Comparison of ENCODE assay signal across 12 mouse cellular contexts in the genomic region with DNA sequence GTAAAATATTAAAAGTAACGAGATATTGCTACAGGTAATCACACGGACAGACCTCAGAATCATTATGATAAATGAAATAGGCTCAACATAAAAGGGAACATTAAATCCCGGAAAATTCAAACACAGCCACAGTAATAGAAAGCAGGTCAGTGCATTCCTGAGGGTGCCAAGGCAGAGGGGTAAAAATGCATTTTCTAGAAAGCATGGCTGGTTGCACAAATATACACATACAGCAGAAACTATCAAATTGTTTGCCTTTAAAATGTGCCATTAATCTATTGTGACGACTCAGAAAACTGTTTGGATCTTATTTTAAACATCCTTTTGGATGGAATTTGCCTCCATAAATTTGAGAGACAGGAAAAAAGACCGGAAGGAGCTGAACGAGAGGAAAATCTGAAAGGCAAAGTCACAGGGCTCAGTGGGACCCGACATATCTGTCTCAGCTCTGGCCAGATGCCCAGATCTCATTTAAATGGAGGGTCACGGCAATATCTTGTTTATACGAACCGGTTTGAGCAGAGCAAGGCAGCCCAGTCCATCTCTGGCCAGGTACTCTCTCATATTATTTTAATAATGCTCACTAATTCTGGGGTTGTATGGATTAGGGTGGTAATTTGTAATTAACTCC. TPM values are rescaled to one million over a fixed set of nuclear protein-coding genes. Genes with fewer than 3 reads are reported as not detected.
A peak's percentile ranks its signal among the peaks of the same experiment; 100 is the strongest.
DNase-seq lines count a peak whose midpoint lies in the region; ATAC-seq and TF ChIP-seq lines count a peak whose summit lies in the region.
"Had no signal": no experiment of that assay in that cellular context is flagged by ENCODE, and none has a peak within 500 bp of the region (broad histone marks: within the 10 kb centered on the region; RNA-seq: fewer than 3 reads in every experiment).

No protein-coding gene starts in this region.

- no peak for TF ChIP-seq CTCF in heart, adult 2 months (IDR thresholded peaks at IDR 0.05)

- no peaks in the 10 kb centered on the region for H3K79me2 ChIP-seq in heart, adult 2 months (replicated peaks; ENCODE audit: control insufficient read depth, insufficient read depth, low read length)

- no peak for DNase-seq in heart, adult 2 months
- no peak for DNase-seq in neural tube, embryonic 10.5 days (ENCODE audit: extremely low spot score, low spot score)
- peak; percentile 66 to 72 for DNase-seq in kidney, postnatal 4 days
- DNase-seq in thymus, postnatal 4 days, result no peak
- no peak for DNase-seq in gastrocnemius, adult 8-10 months (ENCODE audit: low spot score in 2 of 2)
- no peak for DNase-seq in layer of hippocampus, postnatal 25 days (ENCODE audit: extremely low spot score in 1 of 2, low spot score in 1 of 2)
- DNase-seq: cerebellum, adult 2 months; liver, embryonic 13.5 days had no signal

- 54% methylated on average over 10 of the region's 10 CpGs for WGBS in heart, embryonic 11.5 days (ENCODE audit: insufficient replicate concordance)
- 23% methylated on average over 10 of the region's 10 CpGs for WGBS in heart, adult 2 months
- WGBS in neural tube, embryonic 12.5 days, result 57% methylated on average over 10 of the region's 10 CpGs

- H3K9ac ChIP-seq in heart, embryonic 11.5 days (ENCODE audit: low read depth, low read length), result no peak overlapping the region
- no peak overlapping the region for H3K9ac ChIP-seq in heart, adult 2 months (ENCODE audit: low read depth, low read length)
- no peak overlapping the region for H3K9ac ChIP-seq in neural tube, embryonic 12.5 days
- H3K9ac ChIP-seq: forebrain, embryonic 13.5 days; liver, embryonic 13.5 days had no signal

- no peak for TF ChIP-seq POLR2A in heart, adult 2 months (IDR thresholded peaks at IDR 0.05; ENCODE audit: insufficient read depth, low read depth, low read length)

- ATAC-seq in heart, embryonic 11.5 days (replicated peaks; ENCODE audit: insufficient number of reproducible peaks, low FRiP score, low TSS enrichment), result peak; percentile 55; the same call in 1 of the 2 replicates
- ATAC-seq in neural tube, embryonic 12.5 days (ENCODE audit: low FRiP score, low read depth), result 0 out of 2 replicates have a peak, but pooled peaks have one; percentile 25
- ATAC-seq: activated CD4-positive, CD25-positive, alpha-beta regulatory T cell, adult 4 months; forebrain, embryonic 13.5 days had no signal

- no peaks in the 10 kb centered on the region for H3K27me3 ChIP-seq in heart, embryonic 11.5 days (ENCODE audit: control insufficient read depth, insufficient read depth, low read length)
- H3K27me3 ChIP-seq in heart, adult 2 months (ENCODE audit: control insufficient read depth, insufficient read depth, low read length), result no peaks in the 10 kb centered on the region
- no peaks in the 10 kb centered on the region for H3K27me3 ChIP-seq in neural tube, embryonic 12.5 days (replicated peaks)
- H3K27me3 ChIP-seq: forebrain, embryonic 13.5 days; liver, embryonic 13.5 days had no signal

- H3K36me3 ChIP-seq in heart, embryonic 11.5 days (ENCODE audit: control insufficient read depth, insufficient read depth, low read length), result no peaks in the 10 kb centered on the region
- H3K36me3 ChIP-seq in heart, adult 2 months (ENCODE audit: control insufficient read depth, insufficient read depth, low read length), result no peaks in the 10 kb centered on the region
- no peaks in the 10 kb centered on the region for H3K36me3 ChIP-seq in neural tube, embryonic 12.5 days
- H3K36me3 ChIP-seq: liver, embryonic 13.5 days had no signal

- intact Hi-C loops in heart, adult 2 months (cut with DNase I), result no loop called here

- H3K4me1 ChIP-seq in heart, embryonic 11.5 days (ENCODE audit: control insufficient read depth, insufficient read depth, low read length), result no peaks in the 10 kb centered on the region
- no peaks in the 10 kb centered on the region for H3K4me1 ChIP-seq in heart, adult 2 months (ENCODE audit: control insufficient read depth, insufficient read depth, low read length)
- no peaks in the 10 kb centered on the region for H3K4me1 ChIP-seq in neural tube, embryonic 12.5 days
- H3K4me1 ChIP-seq: liver, embryonic 13.5 days had no signal

- H3K9me3 ChIP-seq in heart, embryonic 11.5 days (replicated peaks; ENCODE audit: control insufficient read depth, low read length), result no peaks in the 10 kb centered on the region
- H3K9me3 ChIP-seq in neural tube, embryonic 12.5 days, result no peaks in the 10 kb centered on the region
- H3K9me3 ChIP-seq: forebrain, embryonic 13.5 days; liver, embryonic 13.5 days had no signal

- H3K27ac ChIP-seq in heart, embryonic 11.5 days (ENCODE audit: low read depth, low read length), result no peak overlapping the region
- no peak overlapping the region for H3K27ac ChIP-seq in heart, adult 2 months
- no peak overlapping the region for H3K27ac ChIP-seq in neural tube, embryonic 12.5 days
- H3K27ac ChIP-seq: forebrain, embryonic 13.5 days; liver, embryonic 13.5 days had no signal

- TF ChIP-seq EP300 in heart, adult 2 months (IDR thresholded peaks at IDR 0.05; ENCODE audit: insufficient read depth, low read depth, low read length), result no peak

- no peak overlapping the region for H3K4me3 ChIP-seq in heart, embryonic 11.5 days (ENCODE audit: low read depth, low read length)
- no peak overlapping the region for H3K4me3 ChIP-seq in heart, adult 2 months
- no peak overlapping the region for H3K4me3 ChIP-seq in neural tube, embryonic 12.5 days
- H3K4me3 ChIP-seq: forebrain, embryonic 13.5 days; liver, embryonic 13.5 days had no signal

- H3K4me2 ChIP-seq in heart, embryonic 11.5 days, result no peak overlapping the region
- H3K4me2 ChIP-seq in neural tube, embryonic 12.5 days (replicated peaks), result no peak overlapping the region
- H3K4me2 ChIP-seq: forebrain, embryonic 13.5 days; liver, embryonic 13.5 days had no signal

RNA-seq across cellular contexts. Expression of a gene that starts 4.9 kb away (rescaled TPM):
- 0.09 TPM in 1 of 2 replicates, not detected in the other for polyA plus RNA-seq in heart, embryonic 11.5 days (2014; fragmentation: Nextera tagmentation; extraction: Ambion mirVana)
- total RNA-seq in heart, adult 2 months (2021), result under 1 TPM; 0.31 to 0.34 TPM
- 0.18 and 0.27 TPM in 2 replicates for polyA plus RNA-seq in heart, adult 2 months (2012; rRNA removed)
- 0.42 and 0.61 TPM in 2 replicates for polyA plus RNA-seq in neural tube, embryonic 12.5 days (2016; fragmentation: Nextera tagmentation; extraction: Ambion mirVana)
- total RNA-seq in gastrocnemius, adult 8-10 months (2022), result under 1 TPM in 2 of 4 experiments, not detected in 2; 0.05 to 0.10 TPM
- total RNA-seq in layer of hippocampus, postnatal 25 days (2021), result 10 to 100 TPM; 15.3 to 19.5 TPM

Comparison
In these comparisons a context has a peak if more than half of its experiments do, and no peak if none do; other contexts are left out.
1. DNase-seq: peak in kidney, postnatal 4 days (2 of 2); none in heart, adult 2 months (0 of 2), neural tube, embryonic 10.5 days (single experiment), thymus, postnatal 4 days (single experiment), gastrocnemius, adult 8-10 months (0 of 2) and layer of hippocampus, postnatal 25 days (0 of 2).
2. RNA of a gene that starts 4.9 kb away (total RNA-seq): 15.3 to 19.5 TPM in layer of hippocampus, postnatal 25 days; 0.31 to 0.34 TPM in heart, adult 2 months and 0.05 to 0.10 TPM in gastrocnemius, adult 8-10 months; every median in the first group is over 10 times any median in the second.